In genomic region chr2:159539261-159539660, GRCm38 (mm10) we compare ENCODE assay signal across 30 mouse cellular contexts.
A peak's percentile ranks its signal among the peaks of the same experiment; 100 is the strongest.
DNase-seq lines count a peak whose midpoint lies in the region; ATAC-seq lines count a peak whose summit lies in the region.
"Had no signal": no experiment of that assay in that cellular context is flagged by ENCODE, and none has a peak within 500 bp of the region (broad histone marks: within the 10 kb centered on the region; RNA-seq: fewer than 3 reads in every experiment).

No protein-coding gene starts in this region.

- no peak for ATAC-seq in liver, embryonic 12.5 days
- ATAC-seq: forebrain, postnatal 0 days; hindbrain, postnatal 0 days; intestine, embryonic 15.5 days; liver, postnatal 0 days; midbrain, embryonic 16.5 days had no signal

- H3K36me3 ChIP-seq in liver, embryonic 12.5 days: no peaks in the 10 kb centered on the region
- H3K36me3 ChIP-seq: embryonic facial prominence, embryonic 10.5 days; embryonic facial prominence, embryonic 15.5 days; forebrain, embryonic 12.5 days; G1E; heart, embryonic 15.5 days; intestine, embryonic 15.5 days; limb, embryonic 13.5 days; stomach, embryonic 15.5 days had no signal

- no peak overlapping the region for H3K4me2 ChIP-seq in liver, embryonic 12.5 days
- H3K4me2 ChIP-seq: embryonic facial prominence, embryonic 15.5 days; forebrain, embryonic 12.5 days; heart, embryonic 15.5 days; intestine, embryonic 15.5 days; limb, embryonic 13.5 days; liver, embryonic 11.5 days; midbrain, embryonic 11.5 days; stomach, embryonic 15.5 days had no signal

- no peaks in the 10 kb centered on the region for H3K4me1 ChIP-seq in liver, embryonic 12.5 days
- H3K4me1 ChIP-seq: heart, embryonic 15.5 days; intestine, embryonic 15.5 days; stomach, embryonic 15.5 days had no signal

- H3K27ac ChIP-seq in liver, embryonic 12.5 days: no peak overlapping the region
- H3K27ac ChIP-seq: embryonic facial prominence, embryonic 10.5 days; embryonic facial prominence, embryonic 15.5 days; forebrain, embryonic 12.5 days; heart, embryonic 15.5 days; hindbrain, postnatal 0 days; intestine, embryonic 15.5 days; left cerebral cortex, adult 2 months; limb, embryonic 13.5 days; stomach, embryonic 15.5 days had no signal

- intact Hi-C loops in left cerebral cortex, postnatal 10 days (cut with DNase I): no loop called here

- no peak overlapping the region for H3K4me3 ChIP-seq in liver, embryonic 12.5 days
- H3K4me3 ChIP-seq: embryonic facial prominence, embryonic 10.5 days; embryonic facial prominence, embryonic 15.5 days; forebrain, embryonic 12.5 days; heart, embryonic 15.5 days; intestine, embryonic 15.5 days; left cerebral cortex, adult 2 months; limb, embryonic 13.5 days; stomach, embryonic 15.5 days had no signal

- no peak overlapping the region for H3K9ac ChIP-seq in liver, embryonic 12.5 days
- H3K9ac ChIP-seq: embryonic facial prominence, embryonic 15.5 days; forebrain, embryonic 12.5 days; forebrain, postnatal 0 days; heart, embryonic 15.5 days; intestine, embryonic 15.5 days; limb, embryonic 13.5 days; liver, postnatal 0 days; stomach, embryonic 15.5 days had no signal

- H3K27me3 ChIP-seq in liver, embryonic 12.5 days (replicated peaks): no peaks in the 10 kb centered on the region
- H3K27me3 ChIP-seq: embryonic facial prominence, embryonic 15.5 days; forebrain, embryonic 12.5 days; heart, embryonic 15.5 days; intestine, embryonic 15.5 days; limb, embryonic 13.5 days; stomach, embryonic 15.5 days had no signal

- DNase-seq in frontal cortex, adult 2 months (ENCODE audit: extremely low spot score in 1 of 2, low spot score in 1 of 2): peak; percentile 13 to 45
- no peak for DNase-seq in frontal cortex, postnatal 25 days (ENCODE audit: low spot score in 2 of 2)
- peak; percentile 7 to 54 for DNase-seq in left cerebral cortex, adult 18-20 months (ENCODE audit: low spot score in 2 of 2)
- no peak for DNase-seq in left cerebral cortex, postnatal 10 days (ENCODE audit: extremely low spot score in 1 of 2, low spot score in 2 of 2)
- peak; percentile 7 to 37 for DNase-seq in left cerebral cortex, adult 9 months (ENCODE audit: low spot score in 2 of 2)
- peak; percentile 67 for DNase-seq in telencephalon, adult 2 months (ENCODE audit: low read depth, low spot score)
- DNase-seq: adrenal gland, adult 8-10 months; cerebellum, adult 8-10 months; cerebellum, postnatal 25 days; forebrain, postnatal 0 days; gastrocnemius, postnatal 10 days; kidney, adult 2 months; kidney, postnatal 4 days; liver, postnatal 0 days; lung, postnatal 36 days; thymus, postnatal 14 days had no signal

- H3K9me3 ChIP-seq in liver, embryonic 12.5 days (replicated peaks): no peaks in the 10 kb centered on the region
- H3K9me3 ChIP-seq: embryonic facial prominence, embryonic 10.5 days; embryonic facial prominence, embryonic 15.5 days; forebrain, embryonic 12.5 days; heart, embryonic 15.5 days; intestine, embryonic 15.5 days; limb, embryonic 13.5 days; stomach, embryonic 15.5 days had no signal

Comparison
In these comparisons a context has a peak if more than half of its experiments do, and no peak if none do; other contexts are left out.
1. DNase-seq: peak in frontal cortex, adult 2 months (2 of 2), left cerebral cortex, adult 18-20 months (2 of 2), left cerebral cortex, adult 9 months (2 of 2) and telencephalon, adult 2 months (single experiment); none in frontal cortex, postnatal 25 days (0 of 2) and left cerebral cortex, postnatal 10 days (0 of 2).